Mouse (Mus musculus): ENCODE data around the gene Chrdl2. TPM values are rescaled to one million over a fixed set of nuclear protein-coding genes. Genes with fewer than 3 reads are reported as not detected.

The Chrdl2 gene
- polyA plus RNA-seq, 1 experiment from 2014 or later = 3.6 TPM

Other genes with a start within 250 kb of the Chrdl2 start
- not detected in 2 replicates for gene Olfr521, start 242.7 kb upstream of the Chrdl2 start, polyA plus RNA-seq (2016; fragmentation: Nextera tagmentation; extraction: Ambion mirVana)
- 2.6 and 2.7 TPM in 2 replicates for gene Neu3, start 177.8 kb upstream of the Chrdl2 start, polyA plus RNA-seq (2016; fragmentation: Nextera tagmentation; extraction: Ambion mirVana)
- 0.21 and 0.22 TPM in 2 replicates for gene Xrra1, start 147.1 kb upstream of the Chrdl2 start, polyA plus RNA-seq (2016; fragmentation: Nextera tagmentation; extraction: Ambion mirVana)
- gene Spcs2, start 142.7 kb upstream of the Chrdl2 start, polyA plus RNA-seq (2016; fragmentation: Nextera tagmentation; extraction: Ambion mirVana) = 355 and 365 TPM in 2 replicates
- gene Rnf169, start 25.7 kb upstream of the Chrdl2 start, polyA plus RNA-seq (2016; fragmentation: Nextera tagmentation; extraction: Ambion mirVana) = 7.9 and 8.0 TPM in 2 replicates
- gene Pold3, start 115.4 kb downstream of the Chrdl2 start, polyA plus RNA-seq (2016; fragmentation: Nextera tagmentation; extraction: Ambion mirVana) = 84.0 and 89.5 TPM in 2 replicates
- gene Lipt2, start 153.1 kb downstream of the Chrdl2 start, polyA plus RNA-seq (2016; fragmentation: Nextera tagmentation; extraction: Ambion mirVana) = 26.2 and 26.9 TPM in 2 replicates
- gene Kcne3, start 170.3 kb downstream of the Chrdl2 start, polyA plus RNA-seq (2016; fragmentation: Nextera tagmentation; extraction: Ambion mirVana) = 17.1 and 22.3 TPM in 2 replicates
- 3.8 and 4.2 TPM in 2 replicates for gene Pgm2l1, start 221.2 kb downstream of the Chrdl2 start, polyA plus RNA-seq (2016; fragmentation: Nextera tagmentation; extraction: Ambion mirVana)